8 mouse cellular contexts compared by ENCODE assay signal in the genomic region with DNA sequence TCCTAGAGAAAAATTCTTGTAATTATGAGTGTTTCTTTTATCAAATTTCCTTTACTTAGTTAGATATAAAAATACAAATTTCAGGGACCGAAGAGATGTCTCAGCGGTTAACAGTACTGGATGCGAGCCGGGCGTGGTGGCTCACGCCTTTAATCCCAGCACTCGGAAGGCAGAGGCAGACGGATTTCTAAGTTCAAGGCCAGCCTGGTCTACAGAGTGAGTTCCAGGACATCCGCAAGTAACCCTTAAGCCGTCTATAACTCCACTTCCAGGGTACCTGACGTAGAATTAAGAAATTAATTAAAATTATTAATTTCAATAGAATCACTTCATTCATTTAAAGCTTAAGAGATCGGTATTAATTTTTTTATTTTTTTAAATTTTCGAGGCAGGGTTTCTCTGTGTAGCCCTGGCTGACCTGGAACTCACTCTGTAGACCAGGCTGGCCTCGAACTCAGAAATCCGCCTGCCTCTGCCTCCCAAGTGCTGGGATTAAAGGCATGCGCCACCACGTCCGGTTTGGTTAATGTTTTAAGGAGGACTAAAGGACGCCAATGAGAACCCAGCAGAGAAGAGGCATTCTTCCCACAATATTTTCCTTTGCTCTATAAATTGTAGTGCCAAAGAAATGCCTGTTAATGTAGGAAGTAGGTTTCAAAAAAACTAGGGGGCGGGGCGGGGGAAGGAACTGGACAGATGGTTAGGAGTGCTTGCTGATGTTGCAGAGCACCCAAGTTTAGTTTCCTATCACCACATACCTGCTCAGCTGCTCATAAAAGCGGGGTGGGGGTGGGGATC. TPM values are rescaled to one million over a fixed set of nuclear protein-coding genes. Genes with fewer than 3 reads are reported as not detected.
DNase-seq lines count a peak whose midpoint lies in the region; ATAC-seq lines count a peak whose summit lies in the region.

No protein-coding gene starts in this region.

- intact Hi-C loops in heart, postnatal 14 days (cut with DNase I): loop anchor here (2.0 kb wide), 1 partner anchor 13 kb away; no protein-coding TSS in a partner anchor

- DNase-seq in heart, postnatal 14 days: no peak
- peak; percentile 33 for DNase-seq in ES-CJ7 (ENCODE audit: low read depth, low spot score)
- peak; percentile 27 for DNase-seq in limb, embryonic 11.5 days (ENCODE audit: low spot score)
- DNase-seq in right cerebral cortex, postnatal 14 days: peak; percentile 18
- DNase-seq in Muller cell, postnatal 12 days (ENCODE audit: inconsistent ontology term): no peak
- no peak for DNase-seq in spleen, postnatal 36 days (ENCODE audit: low spot score in 2 of 2)

- H3K4me3 ChIP-seq in heart, embryonic 13.5 days: peak overlapping the region; percentile 99
- H3K4me3 ChIP-seq in embryonic facial prominence, embryonic 12.5 days: peak overlapping the region; percentile 96
- peak overlapping the region; percentile 92 for H3K4me3 ChIP-seq in limb, embryonic 11.5 days (ENCODE audit: low read depth, low read length)

- peak overlapping the region; percentile 69 for H3K4me2 ChIP-seq in heart, embryonic 13.5 days
- H3K4me2 ChIP-seq in embryonic facial prominence, embryonic 12.5 days (replicated peaks): peak overlapping the region; percentile 35
- H3K4me2 ChIP-seq in limb, embryonic 11.5 days (ENCODE audit: low read depth, severe bottlenecking): peak overlapping the region; percentile 69

- no peaks in the 10 kb centered on the region for H3K27me3 ChIP-seq in heart, embryonic 13.5 days (replicated peaks)
- H3K27me3 ChIP-seq in embryonic facial prominence, embryonic 12.5 days: no peaks in the 10 kb centered on the region
- no peaks in the 10 kb centered on the region for H3K27me3 ChIP-seq in limb, embryonic 11.5 days (ENCODE audit: control insufficient read depth, insufficient read depth, low read length)

- H3K9me3 ChIP-seq in heart, embryonic 13.5 days: no peaks in the 10 kb centered on the region
- no peaks in the 10 kb centered on the region for H3K9me3 ChIP-seq in embryonic facial prominence, embryonic 12.5 days
- H3K9me3 ChIP-seq in limb, embryonic 11.5 days (ENCODE audit: control insufficient read depth, low read length): no peaks in the 10 kb centered on the region

- H3K36me3 ChIP-seq in heart, embryonic 13.5 days: 0 out of 2 replicates have a peak, but pooled peaks cover 2% of the 10 kb centered on the region
- H3K36me3 ChIP-seq in embryonic facial prominence, embryonic 12.5 days: no peaks in the 10 kb centered on the region
- no peaks in the 10 kb centered on the region for H3K36me3 ChIP-seq in limb, embryonic 11.5 days (ENCODE audit: control insufficient read depth, insufficient read depth, low read length)

- H3K27ac ChIP-seq in heart, embryonic 13.5 days (replicated peaks): peak overlapping the region; percentile 85
- H3K27ac ChIP-seq in embryonic facial prominence, embryonic 12.5 days: no peak overlapping the region
- no peak overlapping the region for H3K27ac ChIP-seq in limb, embryonic 11.5 days (replicated peaks; ENCODE audit: low read depth, low read length)

- no peak for ATAC-seq in heart, embryonic 13.5 days (ENCODE audit: extremely low read depth, insufficient number of reproducible peaks, low FRiP score, low TSS enrichment)
- no peak for ATAC-seq in embryonic facial prominence, embryonic 12.5 days (ENCODE audit: insufficient number of reproducible peaks, insufficient read depth, low FRiP score, low TSS enrichment)
- no peak for ATAC-seq in limb, embryonic 11.5 days (ENCODE audit: insufficient number of reproducible peaks, low FRiP score, low TSS enrichment, low read depth)

- H3K9ac ChIP-seq in heart, embryonic 13.5 days: peak overlapping the region; percentile 81
- no peak overlapping the region for H3K9ac ChIP-seq in embryonic facial prominence, embryonic 12.5 days
- no peak overlapping the region for H3K9ac ChIP-seq in limb, embryonic 11.5 days (ENCODE audit: low read length)

- peaks cover 15% of the 10 kb centered on the region for H3K4me1 ChIP-seq in heart, embryonic 13.5 days
- peaks cover 3% of the 10 kb centered on the region; the same call in 1 of the 2 replicates for H3K4me1 ChIP-seq in embryonic facial prominence, embryonic 12.5 days
- no peaks in the 10 kb centered on the region for H3K4me1 ChIP-seq in limb, embryonic 11.5 days (ENCODE audit: control insufficient read depth, insufficient read depth, low read length)

- 58% methylated on average over 22 of the region's 22 CpGs for WGBS in heart, embryonic 13.5 days
- WGBS in embryonic facial prominence, embryonic 12.5 days: 67% methylated on average over 22 of the region's 22 CpGs
- WGBS in limb, embryonic 11.5 days: 66% methylated on average over 22 of the region's 22 CpGs

RNA-seq across cellular contexts. Expression of a gene that starts 1.2 kb away (rescaled TPM):
- polyA plus RNA-seq in heart, embryonic 13.5 days (2015; fragmentation: Nextera tagmentation; extraction: Ambion mirVana): 33.1 and 40.0 TPM in 2 replicates
- 10 to 100 TPM; 35.3 to 39.6 TPM for total RNA-seq in heart, postnatal 14 days (2021)
- polyA plus RNA-seq in embryonic facial prominence, embryonic 12.5 days (2016; fragmentation: Nextera tagmentation; extraction: Ambion mirVana): 82.4 and 83.3 TPM in 2 replicates
- polyA plus RNA-seq in limb, embryonic 11.5 days (2014; fragmentation: Nextera tagmentation; extraction: Ambion mirVana): 83.0 and 83.6 TPM in 2 replicates

RNA-seq across cellular contexts. Expression of a gene that starts 17.5 kb away (rescaled TPM):
- polyA plus RNA-seq in heart, embryonic 13.5 days (2015; fragmentation: Nextera tagmentation; extraction: Ambion mirVana): 2,386 and 2,786 TPM in 2 replicates
- 1,000 to 10,000 TPM; 3,634 to 3,681 TPM for total RNA-seq in heart, postnatal 14 days (2021)
- polyA plus RNA-seq in embryonic facial prominence, embryonic 12.5 days (2016; fragmentation: Nextera tagmentation; extraction: Ambion mirVana): 889 and 909 TPM in 2 replicates
- 984 and 1,028 TPM in 2 replicates for polyA plus RNA-seq in limb, embryonic 11.5 days (2014; fragmentation: Nextera tagmentation; extraction: Ambion mirVana)

Comparison
In these comparisons a context has a peak if more than half of its experiments do, and no peak if none do; other contexts are left out.
1. DNase-seq: peak in ES-CJ7 (single experiment), limb, embryonic 11.5 days (single experiment) and right cerebral cortex, postnatal 14 days (single experiment); none in heart, postnatal 14 days (0 of 2), Muller cell, postnatal 12 days (single experiment) and spleen, postnatal 36 days (0 of 2).
2. Peak in every context shown above with its lines, with median percentiles within 50 percentile points of each other: H3K4me2 ChIP-seq and H3K4me3 ChIP-seq.